Mouse (Mus musculus) embryonic stem cell, embryonic (primary cell): ENCODE measurements at regions not wholly inside any gene's neighbourhood (a gene's known extent, or its start where the extent isn't known, plus 50 kb on each side); places are given as distances from the start of the nearest gene placed in this dataset.

ENCODE experiments used
- CTCF ChIA-PET, 4 experiments: fragments of 300-600 bp in 2 of 4; fragments of 350-600 bp in 2 of 4; sonication (Branson Sonifier 250); formaldehyde crosslinking; loops; one replicate each; lab custom pipeline; 2022; ENCODE audit warnings: inconsistent platforms in 2 of 4; lab: Charles Lee
- POLR2A ChIA-PET, 4 experiments: fragments of 300-600 bp in 2 of 4; fragments of 350-600 bp in 2 of 4; sonication (Branson Sonifier 250); formaldehyde crosslinking; loops; one replicate each; lab custom pipeline; 2022; ENCODE audit warnings: antibody characterized with exemption in 4 of 4, inconsistent platforms in 1 of 4; lab: Charles Lee

- CTCF ChIA-PET: interaction anchor here (0.5 to 4.2 kb wide), 7 partner anchors 15 to 684 kb away, joined by 3 to 23 read pairs (median 5); no protein-coding TSS in a partner anchor
These were observed 93.5 kb upstream of the Nkx1-1 start for GRCm38 (mm10) chr5:33527316-33527715.

GRCm38 (mm10) chr5:33521951-33522742 is 88.4 kb upstream of the Nkx1-1 start:
- POLR2A ChIA-PET: interaction anchor here (0.6 to 19.2 kb wide), 22 partner anchors 7 to 202 kb away, joined by 3 to 300 read pairs (median 6); partner anchors contain the start of gene Slbp (in 1 of the 4)
- CTCF ChIA-PET: interaction anchor here in 1 of 4 experiments (2.4 kb wide), 1 partner anchor 21 kb away, joined by 11 read pairs; no protein-coding TSS in a partner anchor

More at GRCm38 (mm10) chr5:33527316-33527715, 93.5 kb upstream of the Nkx1-1 start:
- POLR2A ChIA-PET: interaction anchor here (0.8 to 13.8 kb wide), 28 partner anchors 8 to 751 kb away, joined by 3 to 290 read pairs (median 4); partner anchors contain the start of genes Fam53a (in 1 of the 4), Gm9903 (in 1 of the 4), Nkx1-1 (in 1 of the 4) and Uvssa (in 1 of the 4)

GRCm38 (mm10) chr5:33520856-33521255 is 87.1 kb upstream of the Nkx1-1 start:
- CTCF ChIA-PET: interaction anchor here in 3 of 4 experiments (1.4 to 2.4 kb wide), 5 partner anchors 14 to 35 kb away, joined by 3 to 11 read pairs (median 7); no protein-coding TSS in a partner anchor
- POLR2A ChIA-PET: interaction anchor here (0.7 to 19.2 kb wide), 22 partner anchors 8 to 122 kb away, joined by 3 to 300 read pairs (median 6); no protein-coding TSS in a partner anchor

- ChIA-PET POLR2A (interaction anchor here (0.6 to 19.2 kb wide), 21 partner anchors 8 to 370 kb away, joined by 3 to 300 read pairs (median 7); partner anchors contain the start of genes Fam53a (in 1 of the 4) and Gm9903 (in 1 of the 4)), CTCF (interaction anchor here in 2 of 4 experiments (0.8 to 2.8 kb wide), 7 partner anchors 10 to 126 kb away, joined by 3 to 10 read pairs (median 4); no protein-coding TSS in a partner anchor)
These were observed 85.6 kb upstream of the Nkx1-1 start for GRCm38 (mm10) chr5:33519394-33519793.

GRCm38 (mm10) chr5:33518860-33519259 is 85.1 kb upstream of the Nkx1-1 start:
- POLR2A ChIA-PET: interaction anchor here (0.6 to 19.2 kb wide), 17 partner anchors 8 to 369 kb away, joined by 3 to 300 read pairs (median 16); partner anchors contain the start of genes Fam53a (in 1 of the 4) and Gm9903 (in 1 of the 4)
- CTCF ChIA-PET: interaction anchor here in 2 of 4 experiments (0.8 to 2.8 kb wide), 6 partner anchors 11 to 125 kb away, joined by 3 to 10 read pairs (median 6); no protein-coding TSS in a partner anchor

GRCm38 (mm10) chr5:33517625-33518024 is 83.8 kb upstream of the Nkx1-1 start:
- POLR2A ChIA-PET: interaction anchor here in 3 of 4 experiments (0.6 to 19.2 kb wide), 10 partner anchors 11 to 140 kb away, joined by 3 to 300 read pairs (median 6); no protein-coding TSS in a partner anchor
- CTCF ChIA-PET: interaction anchor here in 1 of 4 experiments (2.8 kb wide), 1 partner anchor 22 kb away, joined by 10 read pairs; no protein-coding TSS in a partner anchor

GRCm38 (mm10) chr5:33516211-33516610 is 82.4 kb upstream of the Nkx1-1 start:
- ChIA-PET CTCF (no interaction called here), POLR2A (interaction anchor here in 2 of 4 experiments (0.8 to 19.2 kb wide), 12 partner anchors 8 to 27 kb away, joined by 3 to 300 read pairs (median 6); no protein-coding TSS in a partner anchor)

- POLR2A ChIA-PET: interaction anchor here (0.5 to 19.2 kb wide), 20 partner anchors 9 to 119 kb away, joined by 3 to 300 read pairs (median 5); no protein-coding TSS in a partner anchor
- CTCF ChIA-PET: interaction anchor here in 3 of 4 experiments (0.6 to 1.8 kb wide), 5 partner anchors 16 to 81 kb away, joined by 3 to 5 read pairs (median 3); no protein-coding TSS in a partner anchor
These were observed 78.6 kb upstream of the Nkx1-1 start for GRCm38 (mm10) chr5:33512253-33512884.

GRCm38 (mm10) chr5:33511529-33512252 is 77.9 kb upstream of the Nkx1-1 start:
- ChIA-PET CTCF (interaction anchor here in 2 of 4 experiments (0.9 to 1.8 kb wide), 4 partner anchors 16 to 82 kb away, joined by 3 to 5 read pairs (median 3); no protein-coding TSS in a partner anchor), POLR2A (interaction anchor here in 3 of 4 experiments (0.5 to 19.2 kb wide), 20 partner anchors 7 to 113 kb away, joined by 3 to 300 read pairs (median 5); no protein-coding TSS in a partner anchor)

- CTCF ChIA-PET: interaction anchor here in 3 of 4 experiments (1.1 to 1.8 kb wide), 3 partner anchors 10 kb away, joined by 3 to 6 read pairs (median 5); no protein-coding TSS in a partner anchor
These were observed 72.0 kb upstream of the Nkx1-1 start for GRCm38 (mm10) chr5:33505786-33506185.

GRCm38 (mm10) chr5:33501735-33502495 is 68.1 kb upstream of the Nkx1-1 start:
- CTCF ChIA-PET: interaction anchor here in 3 of 4 experiments (0.6 to 1.4 kb wide), 8 partner anchors 19 to 108 kb away, joined by 3 to 6 read pairs (median 4); no protein-coding TSS in a partner anchor
- POLR2A ChIA-PET: interaction anchor here in 3 of 4 experiments (0.6 to 4.0 kb wide), 40 partner anchors 10 to 1012 kb away, joined by 3 to 53 read pairs (median 4); partner anchors contain the start of genes Slbp (in 2 of the 3), Tnip2 (in 2 of the 3), Fam53a (in 1 of the 3) and Gm9903 (in 1 of the 3)

More at GRCm38 (mm10) chr5:33505786-33506185, 72.0 kb upstream of the Nkx1-1 start:
- POLR2A ChIA-PET: interaction anchor here in 3 of 4 experiments (1.0 to 19.2 kb wide), 10 partner anchors 10 to 31 kb away, joined by 3 to 300 read pairs (median 4); no protein-coding TSS in a partner anchor

GRCm38 (mm10) chr5:33501211-33501610 is 67.4 kb upstream of the Nkx1-1 start:
- CTCF ChIA-PET: interaction anchor here in 3 of 4 experiments (0.6 to 1.4 kb wide), 9 partner anchors 9 to 107 kb away, joined by 3 to 6 read pairs (median 4); no protein-coding TSS in a partner anchor
- POLR2A ChIA-PET: interaction anchor here (0.6 to 4.0 kb wide), 41 partner anchors 10 to 1013 kb away, joined by 3 to 53 read pairs (median 4); partner anchors contain the start of genes Slbp (in 2 of the 4), Fam53a (in 1 of the 4), Gm9903 (in 1 of the 4) and Letm1 (in 1 of the 4)

GRCm38 (mm10) chr5:33495900-33496529 is 62.2 kb upstream of the Nkx1-1 start:
- POLR2A ChIA-PET: interaction anchor here (0.6 to 1.7 kb wide), 20 partner anchors 9 to 571 kb away, joined by 3 to 11 read pairs (median 3); partner anchors contain the start of gene Slbp (in 2 of the 4)
- CTCF ChIA-PET: interaction anchor here (0.5 to 2.7 kb wide), 53 partner anchors 8 to 1059 kb away, joined by 3 to 32 read pairs (median 4); partner anchors contain the start of gene Slbp (in 1 of the 4)

- ChIA-PET POLR2A (interaction anchor here in 2 of 4 experiments (0.6 to 1.7 kb wide), 12 partner anchors 8 to 572 kb away, joined by 3 to 11 read pairs (median 3); no protein-coding TSS in a partner anchor), CTCF (interaction anchor here (0.6 to 2.7 kb wide), 28 partner anchors 10 to 447 kb away, joined by 3 to 32 read pairs (median 4); no protein-coding TSS in a partner anchor)
These were observed 61.5 kb upstream of the Nkx1-1 start for GRCm38 (mm10) chr5:33495276-33495675.
